Mouse (Mus musculus) ovary, postnatal 36 days (tissue): ENCODE measurements around the gene Mlana.

ENCODE experiments used
- DNase-seq: peaks from one replicate; pipeline ENCODE4 v3.0.0; 2022; ENCODE audit warnings: low spot score, mixed read lengths

Gene Mlana

DNA sequence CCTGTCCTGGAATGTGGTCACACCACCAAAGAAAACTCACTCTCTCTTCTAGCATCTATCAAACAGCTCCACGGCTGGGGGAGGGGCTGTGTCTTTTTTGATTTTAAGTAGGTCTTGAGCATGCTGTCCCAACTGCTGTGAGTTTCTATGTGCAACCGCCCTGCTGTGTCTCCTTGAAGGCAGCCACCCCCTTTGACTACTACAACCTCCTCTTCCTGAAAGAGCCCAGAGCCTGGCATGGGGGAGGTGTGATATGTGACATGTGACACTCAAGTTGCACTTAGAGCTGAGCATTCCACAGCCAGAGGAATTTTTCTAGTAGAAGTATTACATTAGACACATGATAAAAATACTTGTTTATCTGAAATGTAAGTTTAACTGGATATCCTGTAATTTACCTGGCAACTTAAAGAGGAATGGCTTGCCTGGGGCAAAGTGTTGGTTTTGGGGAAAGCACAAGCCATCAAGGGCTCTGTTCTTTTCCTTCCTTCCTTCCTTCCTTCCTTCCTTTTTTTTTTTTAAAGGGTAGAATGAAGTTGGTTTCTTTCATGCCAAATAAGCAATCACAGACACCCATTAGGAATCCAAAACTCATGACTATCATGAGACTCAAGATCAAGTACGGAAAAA, at the start of gene Mlana:
Gene Mlana (plus strand): TSS at position 580 of the 630 bp plus-strand sequence.
- no peak for DNase-seq

DNA sequence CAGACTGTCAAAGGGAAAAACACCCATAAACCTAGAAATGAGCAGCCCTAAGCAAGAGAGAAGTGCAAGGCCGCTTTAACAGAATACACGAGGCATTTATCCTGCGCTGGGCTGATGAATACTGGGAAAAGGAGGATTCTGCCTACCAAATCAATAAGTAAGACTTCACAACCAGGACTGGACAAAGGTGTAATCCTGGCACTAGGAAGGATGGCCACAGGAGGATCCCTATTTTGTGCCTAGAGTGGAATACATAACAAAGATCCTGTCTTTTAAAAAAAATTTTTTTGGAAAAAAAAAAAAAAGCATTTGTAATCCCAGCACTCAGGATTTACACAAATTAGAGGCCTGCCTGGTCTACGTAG, 49.1 kb upstream of the Mlana start:
- no peak for DNase-seq

DNA sequence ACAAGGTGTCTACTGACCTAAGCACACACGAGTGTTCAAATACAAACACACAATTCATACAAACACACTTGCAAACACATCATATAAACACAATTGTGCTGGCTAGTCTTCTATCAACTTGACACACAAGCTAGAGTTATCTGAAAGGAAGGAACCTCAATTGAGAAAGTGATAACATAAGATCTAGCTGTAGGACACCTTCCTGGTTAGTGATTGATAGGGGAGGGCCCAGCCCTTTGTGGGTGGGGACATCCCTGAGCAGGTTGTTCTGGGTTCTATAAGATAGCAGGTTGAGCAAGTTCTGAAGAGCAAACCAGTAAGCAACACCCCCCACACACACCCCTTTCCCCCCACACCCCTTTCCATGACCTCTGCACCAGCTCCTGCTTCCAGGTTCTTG, 47.9 kb upstream of the Mlana start:
- no peak for DNase-seq

DNA sequence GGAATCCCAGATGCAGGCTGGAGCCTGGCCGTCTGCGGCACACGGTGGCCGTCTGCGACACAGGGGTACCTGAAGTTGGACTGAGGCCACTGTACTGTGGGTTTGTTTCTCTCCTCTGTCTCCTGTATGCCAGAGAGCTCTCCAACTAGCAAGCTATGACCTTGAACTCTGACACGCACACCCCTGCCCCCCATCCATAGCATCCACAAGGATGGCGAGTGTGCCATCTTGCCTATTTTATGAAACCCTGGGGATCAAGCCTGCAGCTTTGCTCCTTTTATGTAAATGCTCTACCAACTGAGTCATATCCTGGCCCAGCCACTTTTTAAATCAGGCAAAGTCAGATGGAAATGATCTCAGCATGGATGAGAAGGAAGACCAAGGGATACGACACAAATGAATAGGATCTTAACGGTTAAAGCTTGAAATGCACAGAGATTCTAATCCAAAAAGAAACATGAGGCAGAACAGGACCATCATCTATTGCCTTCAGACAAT, 43.8 kb upstream of the Mlana start:
- no peak for DNase-seq

DNA sequence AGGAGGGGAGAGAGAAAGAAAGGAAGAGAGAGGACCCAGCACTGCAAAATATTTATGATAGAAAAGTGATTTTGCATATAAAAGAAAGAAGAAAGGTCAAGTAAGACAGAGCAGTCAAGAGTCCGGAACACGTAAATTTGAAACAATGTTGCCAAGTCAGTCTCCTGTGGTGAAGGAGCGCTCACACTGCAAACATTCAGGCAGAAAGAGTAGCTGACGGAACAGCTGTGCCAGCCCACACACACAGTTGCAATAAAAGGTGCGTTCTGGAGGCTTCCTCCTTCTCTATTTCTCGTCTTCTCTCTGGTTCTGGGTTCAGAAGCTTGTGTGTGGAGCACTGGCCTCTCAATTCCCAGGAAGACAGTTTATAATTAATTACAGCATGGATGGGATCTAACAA, 42.5 kb upstream of the Mlana start:
- DNase-seq: no peak

DNA sequence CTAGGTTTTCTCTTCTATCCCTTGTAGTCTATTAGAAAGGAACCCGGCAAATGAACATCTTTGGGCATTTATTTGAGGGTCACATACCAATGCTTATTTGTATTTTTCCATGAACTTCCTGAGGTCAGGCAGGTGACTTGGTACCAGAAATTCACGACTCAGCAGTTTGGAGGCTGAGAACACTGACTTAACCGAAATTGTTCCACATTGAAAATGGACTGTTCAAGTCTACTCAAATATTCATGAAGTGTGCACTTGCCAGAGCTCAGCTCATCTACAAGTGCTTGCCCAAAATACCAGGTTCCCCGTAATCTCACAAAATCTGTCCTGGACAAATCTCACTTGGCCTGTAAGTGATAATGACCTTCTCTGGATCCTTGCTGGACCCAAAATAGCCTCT, 41.6 kb upstream of the Mlana start:
- DNase-seq: no peak

DNA sequence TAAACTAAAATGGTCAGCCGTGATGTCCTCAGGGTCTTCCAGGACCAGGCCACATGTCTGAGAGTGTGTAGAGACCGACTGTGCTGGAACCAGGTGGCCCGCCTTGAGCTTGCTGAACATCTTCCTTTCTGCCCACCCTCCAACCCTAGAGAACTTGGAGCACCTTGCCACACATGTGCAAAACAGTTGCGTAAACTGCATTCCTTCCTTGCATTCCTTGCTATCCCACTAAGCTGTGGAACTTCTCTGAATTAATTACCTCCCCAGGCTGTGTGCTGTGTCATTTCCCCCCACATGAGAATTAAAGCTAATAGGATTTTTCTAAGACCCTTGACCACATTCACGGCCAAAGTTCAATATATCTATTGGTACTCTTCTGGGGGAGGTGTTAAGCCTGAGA, 41.0 kb upstream of the Mlana start:
- DNase-seq: no peak

DNA sequence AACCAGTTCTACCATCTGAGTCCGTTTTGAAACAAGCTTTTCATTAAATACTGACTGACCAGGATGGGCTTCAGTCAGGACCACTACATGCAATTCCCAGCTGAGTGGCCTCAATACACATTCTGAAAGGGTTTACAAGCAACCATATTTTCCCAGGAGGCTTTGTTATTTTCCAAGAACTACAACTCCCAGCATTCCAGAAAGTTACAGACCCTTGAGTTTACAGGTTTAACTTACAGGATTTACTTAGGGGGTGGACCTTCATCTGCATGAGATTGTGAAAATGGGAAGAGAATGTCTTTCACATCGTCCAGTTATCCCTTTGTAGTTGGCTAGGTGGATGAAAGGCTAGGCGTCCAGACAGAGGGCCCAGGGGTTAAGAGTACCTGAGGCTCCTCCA, 40.6 kb upstream of the Mlana start:
- DNase-seq: no peak

DNA sequence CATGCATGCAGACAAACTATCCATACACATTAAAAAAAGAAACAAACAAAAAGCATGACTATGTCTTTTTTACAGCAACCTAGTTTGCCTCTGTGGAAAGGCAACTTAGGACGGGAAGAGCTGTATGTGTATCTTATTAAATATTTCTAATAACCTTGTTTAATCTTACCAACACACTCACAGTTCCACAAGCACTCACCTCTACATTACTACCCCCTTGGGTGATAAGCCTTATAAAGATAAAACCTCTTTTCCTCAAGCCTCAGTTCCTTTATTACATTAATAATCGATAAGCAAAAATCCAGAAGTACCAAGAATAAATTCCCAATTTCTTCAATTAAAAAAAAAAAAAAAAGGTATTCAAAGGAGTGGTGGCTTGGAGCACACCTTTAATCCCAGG, 40.1 kb upstream of the Mlana start:
- DNase-seq: no peak

DNA sequence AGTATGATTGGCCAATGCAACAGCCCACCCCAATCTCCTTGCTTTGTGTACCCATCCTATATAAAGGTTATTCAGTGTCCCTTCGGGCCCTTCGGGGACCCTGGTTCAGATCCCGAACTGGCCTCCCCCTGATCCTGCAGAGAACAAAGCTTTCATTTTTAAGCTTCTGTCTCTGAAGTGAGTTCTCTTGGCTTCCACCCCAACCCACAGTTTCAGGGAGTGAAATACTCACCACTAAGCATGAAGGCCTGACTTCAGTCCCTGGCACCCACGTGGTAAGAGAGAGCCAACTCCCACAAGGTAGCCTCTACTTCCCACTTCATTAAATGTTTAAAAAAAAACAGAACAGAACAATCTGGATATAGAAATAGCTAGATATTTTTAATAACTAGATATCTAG, 38.8 kb upstream of the Mlana start:
- DNase-seq: no peak

DNA sequence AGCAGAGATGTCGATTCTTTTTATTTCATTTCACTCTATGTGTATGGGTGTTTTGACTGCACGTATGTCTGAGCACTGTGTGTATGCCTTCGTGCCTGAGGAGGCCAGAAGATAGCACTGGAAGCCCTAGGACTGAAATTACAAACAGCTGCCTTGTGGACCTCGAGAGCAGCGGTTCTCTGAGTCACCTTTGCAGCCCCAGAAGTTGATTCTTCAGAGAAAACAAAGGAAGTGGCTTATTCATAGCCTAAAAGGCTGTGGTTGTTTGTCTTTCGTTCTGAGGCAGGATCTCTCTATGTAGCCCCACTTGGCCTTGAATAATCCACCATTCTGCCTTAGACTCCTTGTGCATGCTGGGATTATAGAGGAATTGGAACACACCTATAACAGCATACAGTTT, 37.9 kb upstream of the Mlana start:
- DNase-seq: no peak

DNA sequence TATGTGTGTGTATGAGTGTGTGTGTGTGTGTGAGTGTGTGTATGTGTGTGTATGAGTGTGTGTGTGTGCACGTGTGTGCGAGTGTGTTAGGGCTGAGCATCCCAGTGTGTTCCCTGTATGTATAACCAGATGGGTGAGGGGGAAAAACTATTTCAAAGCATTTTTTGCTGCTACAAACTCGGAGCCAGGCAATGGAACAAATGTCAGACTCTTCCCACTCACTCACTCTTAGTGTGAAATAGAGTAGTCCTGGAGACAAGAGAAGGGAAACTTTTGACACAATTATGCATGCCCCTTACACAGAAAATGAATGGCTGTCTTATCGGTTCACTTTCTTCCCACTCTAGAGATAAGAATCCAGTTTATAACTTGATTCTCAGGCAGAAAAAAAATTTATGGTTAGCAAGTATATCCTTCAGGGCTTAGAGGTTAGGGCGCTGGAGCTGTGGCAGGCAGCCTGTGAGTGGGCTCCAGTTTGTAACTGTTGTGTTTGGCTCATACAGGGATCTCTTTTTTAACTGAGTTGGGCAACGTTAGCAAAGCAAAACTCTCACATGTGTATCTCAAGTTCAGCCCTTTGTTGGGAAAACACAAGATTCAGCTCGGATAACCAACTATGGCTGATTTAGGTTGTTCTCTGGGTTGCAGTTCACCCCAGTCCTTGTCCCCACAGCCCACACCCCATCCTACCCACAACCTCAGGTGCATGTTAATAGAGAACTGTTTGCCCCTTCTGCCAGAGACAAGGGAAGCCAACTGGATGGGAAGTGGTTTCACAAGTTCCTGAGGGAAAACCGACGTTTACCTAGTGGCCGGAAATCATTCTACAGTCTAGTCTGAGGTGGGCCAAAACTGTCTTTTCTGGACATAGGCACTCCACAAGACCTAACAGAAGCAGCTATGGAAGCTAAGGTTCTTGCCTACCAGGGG, 36.5 kb upstream of the Mlana start:
- no peak for DNase-seq

DNA sequence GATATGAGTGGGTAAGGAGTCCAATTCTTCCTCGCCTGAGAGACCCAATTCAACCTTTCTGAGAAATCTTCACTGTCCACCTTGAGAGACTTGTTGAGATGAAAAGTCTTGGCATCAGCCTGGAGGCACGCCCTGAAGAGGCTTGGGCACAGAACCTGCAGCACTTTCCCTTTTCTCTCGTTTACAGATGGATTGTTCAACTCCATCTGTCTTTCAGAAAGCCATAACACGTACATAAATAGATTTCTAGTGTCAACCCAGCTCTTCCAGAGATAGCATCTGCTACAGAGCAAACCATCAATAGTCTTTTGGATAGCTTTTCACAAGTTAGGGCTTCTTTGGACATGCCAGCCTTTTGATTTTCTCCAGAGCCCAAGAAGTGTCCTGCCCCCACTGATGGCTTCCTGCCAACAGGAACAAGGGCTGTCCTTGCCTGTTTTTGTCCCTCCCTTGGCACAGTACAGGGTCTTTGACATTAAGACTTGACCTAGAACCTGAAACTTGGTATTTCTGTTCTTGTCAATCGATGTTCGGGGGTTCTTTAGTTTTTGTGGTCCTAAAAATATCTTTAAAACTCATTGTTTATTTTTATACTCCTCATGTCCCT, 35.5 kb upstream of the Mlana start:
- no peak for DNase-seq

DNA sequence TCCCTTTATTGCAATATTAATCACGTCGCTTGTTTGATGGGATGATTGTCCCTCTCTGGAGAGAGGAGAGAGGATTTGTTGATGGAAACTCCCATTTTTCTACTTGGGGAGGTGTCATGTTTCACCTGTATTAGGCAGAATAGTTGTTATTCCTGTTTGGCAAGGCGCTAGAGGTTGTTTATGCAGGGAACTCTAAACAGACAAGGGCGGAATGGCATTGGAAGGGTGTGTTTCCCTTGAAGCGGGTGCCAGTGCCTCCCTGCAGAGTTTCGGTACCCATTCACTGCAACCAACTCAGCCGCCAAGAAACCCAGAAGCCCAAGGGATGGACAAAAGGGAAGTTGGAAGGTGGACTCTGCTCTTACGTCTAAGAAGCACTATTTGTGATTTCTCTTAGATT, 33.8 kb upstream of the Mlana start:
- no peak for DNase-seq

DNA sequence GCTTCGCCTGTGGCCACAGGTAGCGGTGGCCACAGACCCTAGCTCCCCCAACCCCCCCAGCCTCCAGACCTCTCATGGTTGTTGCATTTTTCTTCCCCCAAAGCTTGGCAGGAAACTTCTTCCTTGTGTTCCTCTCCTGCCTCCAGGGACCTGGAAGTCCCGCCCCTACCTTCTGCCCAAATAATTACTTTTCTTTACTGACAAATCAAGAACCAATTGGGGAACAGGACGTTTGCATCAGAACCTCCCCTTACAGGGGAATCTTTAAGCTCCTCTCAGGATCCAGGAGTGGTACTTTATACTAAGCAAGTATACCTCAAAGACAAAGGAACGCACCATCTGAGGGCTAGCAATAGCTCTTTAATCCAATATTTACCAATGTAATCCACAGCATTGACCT, 32.7 kb upstream of the Mlana start:
- DNase-seq: no peak

DNA sequence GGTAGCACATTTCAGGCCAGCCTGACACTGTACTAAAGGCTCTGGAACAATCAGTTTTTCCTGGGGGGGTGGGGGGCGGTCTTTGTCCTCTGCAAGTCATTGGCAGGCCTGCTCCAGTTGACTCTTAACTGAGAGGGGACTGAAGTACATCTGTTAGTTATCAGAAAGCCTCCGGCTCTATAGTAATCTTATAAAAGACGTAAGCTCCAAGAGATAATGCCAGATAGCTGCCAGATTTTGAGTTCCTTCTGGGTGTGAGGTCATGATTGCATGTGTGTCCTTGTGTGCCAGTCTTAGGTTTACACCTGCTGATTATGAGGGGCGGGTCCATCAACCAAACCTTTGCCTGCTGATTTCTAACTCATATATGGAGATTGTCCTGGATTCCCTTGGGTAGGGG, 31.5 kb upstream of the Mlana start:
- DNase-seq: no peak

DNA sequence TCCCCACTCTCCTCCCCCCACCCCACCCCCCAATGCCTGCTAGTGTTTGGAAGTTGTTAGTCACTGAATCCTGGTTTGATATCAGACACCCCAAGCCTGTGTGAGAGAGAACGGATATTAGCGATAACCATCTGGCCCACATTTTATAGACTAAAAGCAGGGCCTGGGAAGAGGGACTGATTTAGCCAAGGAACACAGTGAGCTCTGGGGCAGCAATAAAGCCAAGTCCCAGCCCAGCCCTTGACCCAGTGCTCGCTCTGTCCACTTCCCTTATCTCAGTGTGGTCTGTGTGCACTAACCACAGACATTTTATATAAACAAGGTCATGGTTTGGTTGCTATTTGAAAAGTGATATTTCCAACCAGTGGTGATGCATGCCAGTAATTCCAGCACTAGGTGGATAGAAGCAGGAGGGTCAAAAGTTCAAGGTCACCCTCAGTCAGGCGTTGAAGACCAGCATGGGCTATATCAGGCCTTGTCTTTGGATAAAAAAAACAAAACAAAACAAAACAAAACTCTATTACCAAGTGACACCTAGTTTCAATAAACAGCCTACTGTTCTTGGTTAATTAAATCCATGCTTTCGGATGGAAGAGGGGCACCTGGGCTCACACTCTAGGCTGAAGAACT, 30.5 kb upstream of the Mlana start:
- DNase-seq: no peak

DNA sequence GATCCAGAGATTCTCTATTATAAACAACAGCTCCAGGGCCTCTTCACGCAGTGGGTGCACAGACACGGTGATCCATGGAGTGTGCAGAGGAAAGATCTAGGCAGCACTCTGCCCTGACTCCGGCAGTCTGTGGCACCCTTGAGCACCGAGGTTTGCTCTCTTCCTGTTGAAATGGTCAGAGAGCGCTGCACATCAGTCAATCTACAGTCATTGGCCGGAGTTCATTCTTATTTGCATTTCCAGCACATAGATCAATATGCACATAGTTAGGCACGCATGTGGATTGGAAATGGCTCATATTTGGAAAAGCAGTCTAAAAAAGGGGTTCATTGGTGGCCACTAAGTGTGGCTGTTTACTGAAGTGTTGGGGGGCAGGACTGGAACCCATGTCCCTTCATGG, 29.5 kb upstream of the Mlana start:
- DNase-seq: no peak

DNA sequence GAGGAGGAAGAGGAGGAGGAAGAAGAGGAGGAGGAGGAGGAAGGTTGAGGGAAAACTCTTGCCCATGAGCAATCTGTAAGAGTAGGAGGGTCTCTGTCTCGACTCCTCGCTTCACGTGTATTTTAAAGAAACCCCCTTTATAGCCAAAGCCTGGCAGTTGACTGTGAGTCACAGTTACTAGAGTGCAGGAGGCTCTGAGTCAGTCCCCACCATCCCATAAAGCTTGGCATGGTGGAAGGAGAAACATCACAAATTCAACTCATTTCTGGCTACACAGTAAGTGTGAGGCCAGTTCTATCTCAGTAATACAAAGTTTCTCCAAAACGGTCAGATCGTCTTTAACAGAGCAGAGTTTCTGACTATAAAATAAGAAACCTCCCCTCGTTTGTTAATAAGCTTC, 27.4 kb upstream of the Mlana start:
- no peak for DNase-seq

DNA sequence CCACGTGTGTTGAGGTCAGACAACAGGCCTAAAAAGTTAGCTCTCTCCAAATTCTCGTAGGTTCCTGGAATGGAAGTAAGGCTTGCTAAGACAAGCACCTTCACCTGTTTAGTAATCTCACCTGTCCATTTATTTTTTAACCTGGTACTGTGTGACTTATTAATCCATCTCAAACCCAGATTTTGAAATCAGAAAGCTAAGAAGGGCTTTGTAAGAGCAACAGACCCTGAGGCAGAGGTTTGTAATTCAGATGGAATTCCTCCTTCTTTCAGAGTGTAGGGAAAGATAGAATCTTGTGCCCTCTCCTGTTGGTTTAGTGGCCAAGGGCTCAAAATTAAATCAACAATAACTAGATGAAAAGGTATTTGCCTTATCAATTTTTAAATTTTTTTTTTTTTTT, 26.5 kb upstream of the Mlana start:
- DNase-seq: no peak

DNA sequence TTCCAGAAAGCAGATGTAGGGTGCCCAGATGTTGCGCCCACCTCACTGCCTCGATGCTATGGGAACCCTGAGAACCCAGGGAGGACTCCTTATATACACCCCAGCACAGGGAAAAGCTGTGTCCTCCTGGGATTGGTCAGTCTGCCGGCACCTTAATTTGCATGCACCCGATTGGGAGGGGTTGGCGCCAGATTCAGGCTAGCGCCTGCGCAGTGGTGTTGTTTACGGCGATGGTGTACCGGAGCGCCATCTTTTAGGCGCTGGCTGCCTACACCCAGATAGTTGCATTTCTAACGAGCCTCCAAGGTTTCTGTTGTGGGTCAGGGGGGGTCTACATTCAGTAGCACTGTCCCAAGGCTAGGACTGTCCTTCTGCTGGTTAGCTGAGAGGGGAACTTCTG, 25.0 kb upstream of the Mlana start:
- DNase-seq: no peak

DNA sequence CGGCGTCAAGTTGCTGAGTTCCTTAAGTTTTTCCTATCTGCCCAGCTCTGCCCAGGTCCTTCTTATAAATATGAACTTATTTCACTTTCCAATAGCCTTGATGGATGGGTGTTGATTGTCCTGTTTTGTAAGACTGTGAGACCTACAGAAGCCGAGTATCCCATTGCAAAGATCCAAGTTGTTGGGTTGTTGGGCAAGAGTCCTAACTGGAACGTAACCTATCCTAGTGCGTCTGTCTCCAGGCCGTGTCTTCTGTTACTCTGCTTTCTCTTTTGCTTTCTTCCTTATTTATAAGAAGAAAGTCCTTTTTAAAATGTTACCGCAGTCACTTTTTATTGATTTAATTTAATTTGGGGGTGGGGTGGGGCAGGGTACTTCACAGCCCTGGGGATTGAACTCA, 22.7 kb upstream of the Mlana start:
- no peak for DNase-seq

DNA sequence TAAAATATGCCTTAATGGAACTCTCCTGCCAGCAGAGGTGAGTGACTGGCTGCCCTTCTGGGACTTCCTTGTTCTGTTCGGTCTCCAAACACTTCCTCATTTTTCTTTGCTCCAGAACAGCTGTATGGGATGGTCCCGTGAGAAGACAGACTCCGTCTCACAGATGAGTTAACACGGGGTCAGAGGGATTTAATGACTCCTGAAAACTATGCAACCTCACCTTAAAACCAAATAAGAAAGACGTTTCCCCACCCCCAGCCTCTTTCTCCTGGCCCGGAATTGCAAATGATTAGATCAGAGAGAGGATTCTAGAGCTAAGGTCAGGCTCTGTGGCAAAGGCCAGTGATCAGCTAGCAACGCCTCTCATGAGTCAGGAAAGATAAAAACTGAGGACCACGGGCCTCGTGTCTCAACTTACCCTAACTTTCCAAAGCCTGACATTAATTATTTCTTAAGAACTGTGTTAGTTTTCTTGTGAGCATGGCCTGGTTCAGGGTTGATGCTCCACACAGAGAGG, 22.0 kb upstream of the Mlana start:
- no peak for DNase-seq
